Mouse (Mus musculus): ENCODE data around the gene Igf2bp1. TPM values are rescaled to one million over a fixed set of nuclear protein-coding genes. Genes with fewer than 3 reads are reported as not detected.
A peak's percentile ranks its signal among the peaks of the same experiment; 100 is the strongest.

Gene Igf2bp1
- polyA plus RNA-seq, 1 experiment from 2014 or later: 10.8 TPM

DNA sequence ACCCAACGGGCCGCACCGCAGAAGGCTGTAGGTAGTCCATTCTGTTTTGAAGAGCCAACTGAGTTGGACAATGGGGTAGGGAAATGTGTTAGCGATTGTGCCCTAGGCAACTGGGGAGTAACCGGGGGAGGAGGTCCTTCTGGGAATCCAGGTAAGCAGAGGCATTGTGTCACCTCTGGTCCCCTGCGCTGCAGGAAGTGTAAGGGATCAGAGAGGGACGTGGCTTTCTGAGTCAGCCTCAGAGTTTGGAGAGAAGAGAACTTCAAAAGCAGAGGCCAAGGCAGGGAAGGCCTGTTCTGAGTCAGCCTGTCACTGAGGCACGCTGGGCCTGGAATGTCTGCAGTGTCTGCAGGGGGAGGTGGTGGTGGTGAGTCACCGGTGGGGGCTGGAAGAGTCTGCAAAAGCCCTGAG lies 12.2 kb upstream of the Igf2bp1 start:
- no peaks in the 10 kb centered on the region for H3K9me3 ChIP-seq (replicated peaks; ENCODE audit: control insufficient read depth, low read length)
- H3K27me3 ChIP-seq (ENCODE audit: control insufficient read depth, insufficient read depth, low read depth, low read length): peaks cover under 1% of the 10 kb centered on the region; the same call in 1 of the 2 replicates
- no peak overlapping the region for H3K27ac ChIP-seq (ENCODE audit: low read length)
- H3K4me1 ChIP-seq (ENCODE audit: control insufficient read depth, low read depth, low read length): no peaks in the 10 kb centered on the region
- H3K4me3 ChIP-seq (ENCODE audit: low read depth, low read length): no peak overlapping the region
- WGBS (ENCODE audit: insufficient replicate concordance): 41% methylated on average over 9 of the region's 9 CpGs
- H3K4me2 ChIP-seq (ENCODE audit: low read depth, low read length): no peak overlapping the region
- no peak overlapping the region for H3K9ac ChIP-seq (ENCODE audit: low read depth, low read length)
- H3K36me3 ChIP-seq (ENCODE audit: control insufficient read depth, insufficient read depth): no peaks in the 10 kb centered on the region
- no peak for ATAC-seq (ENCODE audit: low read depth)

DNA sequence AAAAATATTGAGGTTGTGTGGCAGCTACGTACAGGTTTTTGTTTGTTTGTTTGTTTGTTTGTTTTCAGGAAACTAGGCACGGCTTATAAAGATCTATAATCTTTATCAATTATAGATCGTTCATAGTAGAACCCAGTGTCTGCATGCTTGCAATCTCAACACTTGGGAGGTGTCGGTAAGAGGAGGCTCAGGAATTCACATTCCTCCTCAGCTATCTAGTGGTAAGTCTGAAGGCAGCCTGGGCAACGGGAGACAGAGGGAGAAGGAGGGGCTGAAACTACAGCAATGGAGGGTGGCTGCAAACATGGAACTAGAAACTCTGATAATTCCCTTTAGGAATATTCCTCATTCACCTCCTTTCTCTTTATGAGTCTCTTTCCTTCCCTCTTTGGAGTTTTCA lies 9.7 kb upstream of the Igf2bp1 start:
- Histone ChIP-seq H3K9ac (ENCODE audit: low read depth, low read length) (no peak overlapping the region), H3K4me2 (ENCODE audit: low read depth, low read length) (no peak overlapping the region), H3K27me3 (ENCODE audit: control insufficient read depth, insufficient read depth, low read depth, low read length) (peaks cover 4% of the 10 kb centered on the region), H3K27ac (ENCODE audit: low read length) (no peak overlapping the region), H3K36me3 (ENCODE audit: control insufficient read depth, insufficient read depth) (no peaks in the 10 kb centered on the region), H3K4me1 (ENCODE audit: control insufficient read depth, low read depth, low read length) (no peaks in the 10 kb centered on the region), H3K9me3 (replicated peaks; ENCODE audit: control insufficient read depth, low read length) (no peaks in the 10 kb centered on the region), H3K4me3 (ENCODE audit: low read depth, low read length) (no peak overlapping the region)
- WGBS (ENCODE audit: insufficient replicate concordance): 38% methylated on average over 5 of the region's 5 CpGs
- ATAC-seq (ENCODE audit: low read depth): no peak

DNA sequence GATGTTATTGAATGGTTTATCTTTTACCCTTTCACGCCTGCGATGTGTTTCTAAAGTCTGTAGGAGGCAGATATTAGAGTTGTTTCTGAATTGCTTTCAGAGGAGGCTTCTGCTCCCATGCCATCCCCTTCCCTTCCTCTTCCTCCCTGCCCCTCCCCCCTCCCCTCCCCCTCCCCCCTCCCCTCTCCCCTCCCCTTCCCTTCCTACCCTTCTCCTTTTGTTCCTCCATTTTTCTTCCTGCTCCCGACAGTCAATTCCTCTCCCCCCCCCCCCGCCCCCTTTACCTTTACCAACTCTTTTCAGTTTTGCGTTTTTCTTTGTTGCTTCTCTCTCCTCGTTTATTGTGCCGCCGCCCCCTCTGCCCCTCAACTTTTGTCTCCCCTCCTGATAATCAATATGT lies 6.2 kb upstream of the Igf2bp1 start:
- Histone ChIP-seq H3K27ac (ENCODE audit: low read length) (no peak overlapping the region), H3K27me3 (ENCODE audit: control insufficient read depth, insufficient read depth, low read depth, low read length) (peaks cover 23% of the 10 kb centered on the region), H3K4me2 (ENCODE audit: low read depth, low read length) (no peak overlapping the region), H3K9me3 (replicated peaks; ENCODE audit: control insufficient read depth, low read length) (no peaks in the 10 kb centered on the region), H3K9ac (ENCODE audit: low read depth, low read length) (no peak overlapping the region), H3K36me3 (ENCODE audit: control insufficient read depth, insufficient read depth) (no peaks in the 10 kb centered on the region), H3K4me3 (ENCODE audit: low read depth, low read length) (no peak overlapping the region), H3K4me1 (ENCODE audit: control insufficient read depth, low read depth, low read length) (peaks cover 4% of the 10 kb centered on the region)
- 9% methylated on average over 5 of the region's 8 CpGs for WGBS (ENCODE audit: insufficient replicate concordance)
- no peak for ATAC-seq (ENCODE audit: low read depth)

DNA sequence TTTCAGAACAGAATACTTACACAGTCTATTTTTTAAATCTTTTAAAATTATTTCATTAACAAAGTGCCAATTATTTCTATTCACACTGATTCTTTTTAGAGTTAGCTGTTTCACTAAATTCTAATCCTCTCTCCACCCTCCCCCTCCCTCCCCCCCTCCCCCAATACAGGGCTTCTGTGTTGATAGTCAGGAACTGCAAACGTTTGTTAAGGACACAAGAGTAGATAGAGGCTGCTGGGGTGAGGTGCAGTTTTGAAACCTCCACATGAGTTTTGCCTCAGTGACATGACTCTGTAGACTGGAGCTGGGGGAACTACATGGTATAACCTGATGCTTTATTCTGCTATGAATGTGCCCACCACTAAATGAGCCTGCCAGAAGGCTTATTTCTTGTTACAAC lies 3.1 kb upstream of the Igf2bp1 start:
- H3K27me3 ChIP-seq (ENCODE audit: control insufficient read depth, insufficient read depth, low read depth, low read length): peaks cover 51% of the 10 kb centered on the region
- H3K4me1 ChIP-seq (ENCODE audit: control insufficient read depth, low read depth, low read length): peaks cover 18% of the 10 kb centered on the region
- ATAC-seq (ENCODE audit: low read depth): no peak
- H3K4me2 ChIP-seq (ENCODE audit: low read depth, low read length): no peak overlapping the region
- no peak overlapping the region for H3K27ac ChIP-seq (ENCODE audit: low read length)
- 5% methylated on average over 1 of the region's 1 CpGs for WGBS (ENCODE audit: insufficient replicate concordance)
- H3K36me3 ChIP-seq (ENCODE audit: control insufficient read depth, insufficient read depth): no peaks in the 10 kb centered on the region
- no peak overlapping the region for H3K9ac ChIP-seq (ENCODE audit: low read depth, low read length)
- H3K4me3 ChIP-seq (ENCODE audit: low read depth, low read length): no peak overlapping the region
- H3K9me3 ChIP-seq (replicated peaks; ENCODE audit: control insufficient read depth, low read length): no peaks in the 10 kb centered on the region

DNA sequence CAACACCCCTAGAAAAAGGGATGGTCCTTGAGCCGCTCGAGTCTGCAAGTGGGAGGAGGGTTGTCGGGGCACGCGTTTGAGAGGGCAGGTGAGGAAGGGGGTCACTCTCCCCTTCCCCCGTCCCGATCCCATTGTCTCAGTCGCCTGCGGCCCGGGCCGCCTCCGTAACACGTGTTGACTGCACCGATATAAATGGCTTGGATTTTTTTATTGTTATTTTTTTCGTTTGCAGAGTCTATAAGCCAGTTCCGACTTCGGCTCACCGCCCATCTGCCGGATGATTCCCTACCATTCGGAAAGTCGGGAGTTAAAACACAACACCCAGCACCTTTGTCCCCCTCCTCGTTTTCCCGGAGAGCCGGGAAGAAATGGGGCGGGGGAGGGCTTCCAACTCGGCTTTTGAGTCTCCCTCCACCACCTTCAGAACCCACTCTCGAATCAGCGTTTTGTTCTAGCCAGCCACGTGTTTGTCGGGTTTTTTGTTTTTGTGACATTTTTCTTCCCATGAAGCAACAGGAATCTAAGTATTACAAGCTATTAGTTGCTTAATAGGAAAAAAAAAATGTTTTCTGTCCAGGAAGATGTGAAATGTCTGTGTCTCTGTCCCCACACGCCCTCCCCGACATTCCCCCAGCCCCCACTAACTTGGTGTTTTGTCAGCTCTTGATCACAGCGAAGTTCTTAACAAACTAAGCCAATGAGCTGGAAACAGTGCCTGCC lies 1.9 kb upstream of the Igf2bp1 start:
- Histone ChIP-seq H3K9ac (ENCODE audit: low read depth, low read length) (peak overlapping the region; percentile 48; the same call in 1 of the 2 replicates), H3K27ac (ENCODE audit: low read length) (no peak overlapping the region), H3K27me3 (ENCODE audit: control insufficient read depth, insufficient read depth, low read depth, low read length) (peaks cover 48% of the 10 kb centered on the region), H3K9me3 (replicated peaks; ENCODE audit: control insufficient read depth, low read length) (no peaks in the 10 kb centered on the region), H3K36me3 (ENCODE audit: control insufficient read depth, insufficient read depth) (no peaks in the 10 kb centered on the region), H3K4me1 (ENCODE audit: control insufficient read depth, low read depth, low read length) (peaks cover 23% of the 10 kb centered on the region), H3K4me2 (ENCODE audit: low read depth, low read length) (peak overlapping the region; percentile 93), H3K4me3 (ENCODE audit: low read depth, low read length) (peak overlapping the region; percentile 72)
- WGBS (ENCODE audit: insufficient replicate concordance): under 1% methylated on average over 33 of the region's 33 CpGs
- no peak for ATAC-seq (ENCODE audit: low read depth)

DNA sequence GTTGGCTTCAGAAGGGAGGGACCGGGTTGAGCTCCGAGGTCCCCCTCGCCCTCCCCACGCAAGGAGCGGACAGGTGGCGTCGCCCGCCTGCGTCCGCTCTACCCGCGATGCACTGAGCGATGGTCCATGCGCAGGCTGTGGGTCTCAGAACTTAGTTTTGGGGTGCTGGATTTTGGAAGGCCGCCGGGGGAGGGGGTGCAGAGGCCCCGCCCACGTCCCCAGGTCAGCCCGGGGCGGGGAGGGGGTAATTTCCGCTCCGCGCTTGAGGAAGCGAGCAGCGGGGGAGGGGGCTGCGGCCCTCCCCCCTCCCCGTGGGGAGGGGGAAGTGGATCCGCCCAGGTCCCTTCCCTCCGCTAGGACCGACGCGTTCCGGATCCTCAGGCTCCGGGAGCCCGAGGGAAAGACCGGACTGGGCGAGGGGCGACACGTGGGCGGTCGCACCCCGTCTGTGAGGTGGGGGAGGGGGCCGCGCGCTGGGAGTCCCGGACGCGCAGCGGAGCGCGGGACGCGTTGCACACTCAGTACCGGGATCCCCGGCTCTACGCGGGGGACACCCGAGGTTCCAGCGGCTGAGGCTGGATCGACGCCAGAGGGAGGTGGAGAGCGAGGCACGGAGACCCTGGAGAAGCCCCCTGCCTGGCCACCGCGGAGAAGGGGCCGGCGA lies 1.2 kb upstream of the Igf2bp1 start:
- H3K36me3 ChIP-seq (ENCODE audit: control insufficient read depth, insufficient read depth): no peaks in the 10 kb centered on the region
- peak; percentile 30; the same call in 1 of the 2 replicates for ATAC-seq (ENCODE audit: low read depth)
- H3K4me1 ChIP-seq (ENCODE audit: control insufficient read depth, low read depth, low read length): peaks cover 24% of the 10 kb centered on the region
- WGBS (ENCODE audit: insufficient replicate concordance): under 1% methylated on average over 64 of the region's 67 CpGs
- no peak overlapping the region for H3K27ac ChIP-seq (ENCODE audit: low read length)
- H3K27me3 ChIP-seq (ENCODE audit: control insufficient read depth, insufficient read depth, low read depth, low read length): peaks cover 48% of the 10 kb centered on the region
- H3K4me2 ChIP-seq (ENCODE audit: low read depth, low read length): peak overlapping the region; percentile 93
- no peaks in the 10 kb centered on the region for H3K9me3 ChIP-seq (replicated peaks; ENCODE audit: control insufficient read depth, low read length)
- H3K4me3 ChIP-seq (ENCODE audit: low read depth, low read length): peak overlapping the region; percentile 72
- H3K9ac ChIP-seq (ENCODE audit: low read depth, low read length): peak overlapping the region; percentile 48; the same call in 1 of the 2 replicates

DNA sequence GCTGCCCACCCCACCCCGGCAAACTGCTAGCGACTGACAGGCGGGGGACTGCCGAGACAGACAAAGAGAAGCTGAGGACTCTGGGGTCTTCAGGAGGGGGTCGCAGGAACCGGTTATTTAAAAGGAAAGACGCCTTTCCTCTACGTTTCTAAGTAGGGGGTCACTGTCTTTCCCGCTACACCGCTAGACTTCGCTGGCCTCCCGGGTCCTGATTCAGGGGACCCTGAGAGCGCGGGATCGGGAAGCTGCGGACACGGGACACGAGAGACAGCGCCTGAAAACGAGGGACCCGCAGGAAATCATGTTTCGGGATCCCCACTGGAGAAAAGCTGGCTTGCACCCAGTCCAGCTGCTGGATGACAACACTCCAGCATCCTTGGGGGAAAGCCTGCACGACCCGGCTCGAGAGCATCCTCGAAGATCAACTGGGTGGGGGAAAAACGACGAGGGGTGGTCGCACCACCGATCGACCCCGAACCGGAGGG lies 669 bp upstream of the Igf2bp1 start:
- under 1% methylated on average over 33 of the region's 33 CpGs for WGBS (ENCODE audit: insufficient replicate concordance)
- Histone ChIP-seq H3K9ac (ENCODE audit: low read depth, low read length) (peak overlapping the region; percentile 69; the same call in 1 of the 2 replicates), H3K9me3 (replicated peaks; ENCODE audit: control insufficient read depth, low read length) (no peaks in the 10 kb centered on the region), H3K4me3 (ENCODE audit: low read depth, low read length) (peak overlapping the region; percentile 72), H3K4me2 (ENCODE audit: low read depth, low read length) (peak overlapping the region; percentile 93), H3K27me3 (ENCODE audit: control insufficient read depth, insufficient read depth, low read depth, low read length) (peaks cover 48% of the 10 kb centered on the region), H3K4me1 (ENCODE audit: control insufficient read depth, low read depth, low read length) (peaks cover 26% of the 10 kb centered on the region), H3K27ac (ENCODE audit: low read length) (no peak overlapping the region), H3K36me3 (ENCODE audit: control insufficient read depth, insufficient read depth) (no peaks in the 10 kb centered on the region)
- 0 out of 2 replicates have a peak, but pooled peaks have one; percentile 11 for ATAC-seq (ENCODE audit: low read depth)

DNA sequence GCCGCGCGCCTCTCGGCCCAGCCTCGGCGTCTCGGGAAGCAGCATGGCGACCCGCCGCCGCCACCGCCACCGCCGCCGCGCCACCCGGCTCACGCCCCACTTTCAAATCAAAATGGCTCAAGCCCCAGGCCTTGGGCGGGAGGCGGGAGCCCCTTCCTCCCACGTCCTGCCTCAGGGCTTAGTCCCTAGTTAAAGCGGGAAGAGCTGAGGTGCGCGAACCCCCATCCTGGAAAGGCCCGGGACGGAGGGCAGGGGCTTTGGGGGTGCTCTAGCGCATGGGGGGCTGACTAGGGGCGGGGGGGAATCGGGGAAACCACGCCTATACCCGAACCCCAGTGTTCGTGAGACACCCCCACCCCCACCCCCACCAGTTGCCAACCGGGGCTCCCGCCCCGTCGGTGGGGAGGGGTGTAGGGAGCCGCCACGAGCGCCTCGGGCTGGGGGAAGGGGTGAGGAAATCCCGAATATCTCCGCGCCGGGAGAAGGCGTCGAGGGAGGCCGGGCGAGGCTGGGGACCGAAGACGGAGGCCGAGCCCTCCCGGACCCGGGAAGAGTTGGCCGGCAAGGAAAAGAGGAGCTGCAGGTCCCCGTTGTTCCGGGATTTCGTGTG lies 842 bp downstream of the Igf2bp1 start:
- Histone ChIP-seq H3K9me3 (replicated peaks; ENCODE audit: control insufficient read depth, low read length) (no peaks in the 10 kb centered on the region), H3K4me1 (ENCODE audit: control insufficient read depth, low read depth, low read length) (peaks cover 26% of the 10 kb centered on the region), H3K9ac (ENCODE audit: low read depth, low read length) (peak overlapping the region; percentile 69), H3K36me3 (ENCODE audit: control insufficient read depth, insufficient read depth) (no peaks in the 10 kb centered on the region), H3K4me2 (ENCODE audit: low read depth, low read length) (peak overlapping the region; percentile 93), H3K4me3 (ENCODE audit: low read depth, low read length) (peak overlapping the region; percentile 72), H3K27ac (ENCODE audit: low read length) (peak overlapping the region; percentile 56), H3K27me3 (ENCODE audit: control insufficient read depth, insufficient read depth, low read depth, low read length) (peaks cover 46% of the 10 kb centered on the region)
- under 1% methylated on average over 43 of the region's 57 CpGs for WGBS (ENCODE audit: insufficient replicate concordance)
- peak; percentile 60 for ATAC-seq (ENCODE audit: low read depth)

Data from liver, embryonic 16.5 days (tissue).